Mouse (Mus musculus) CH12.LX (cell line): ENCODE measurements around the gene Trappc10. TPM values are rescaled to one million over a fixed set of nuclear protein-coding genes. Genes with fewer than 3 reads are reported as not detected.

ENCODE experiments used
- DNase-seq: peaks from one replicate; pipeline ENCODE4 v3.0.0-alpha.2; 2013; ENCODE audit errors: extremely low read depth
- H3K27ac ChIP-seq: 2 replicates; pipeline ENCODE4 v1.5.1; 2012; ENCODE audit warnings: low read depth, mild to moderate bottlenecking, control low read depth, moderate library complexity; ENCODE audit not compliant: insufficient read depth
- H3K27me3 ChIP-seq: replicated peaks from 2 replicates; pipeline ENCODE3; 2012; ENCODE audit warnings: inconsistent platforms
- H3K36me3 ChIP-seq, 2 experiments: replicated peaks in 1 of 2; 2 replicates each; pipeline versions ENCODE3 to v1.6.1; 2012; ENCODE audit warnings: inconsistent platforms in 1 of 2, low read length in 1 of 2, mild to moderate bottlenecking in 1 of 2, mixed read lengths in 1 of 2, moderate library complexity in 1 of 2; ENCODE audit not compliant: control insufficient read depth in 1 of 2, insufficient read depth in 1 of 2
- H3K4me1 ChIP-seq, 2 experiments: 2 replicates each; pipeline ENCODE4 v1.6.1; 2012; ENCODE audit warnings: inconsistent platforms in 1 of 2, moderate library complexity in 1 of 2; ENCODE audit not compliant: insufficient read depth in 2 of 2, control insufficient read depth in 1 of 2
- H3K4me2 ChIP-seq: 2 replicates; pipeline ENCODE4 v1.6.1; 2012; ENCODE audit warnings: low read depth, mild to moderate bottlenecking, control low read depth; ENCODE audit not compliant: poor library complexity, insufficient read depth, severe bottlenecking
- H3K4me3 ChIP-seq, 3 experiments: fragments of 150-350 bp in 1 of 3; sonication (generic) in 1 of 3; replicated peaks in 1 of 3; 2 replicates each; pipeline versions ENCODE3 to v1.5.1; 2011 to 2012; ENCODE audit warnings: low read depth in 2 of 3, low read length in 2 of 3, mild to moderate bottlenecking in 2 of 3, moderate library complexity in 2 of 3, control low read depth in 1 of 3, improper control_type of control experiment in 1 of 3, inconsistent platforms in 1 of 3, mixed read lengths in 1 of 3; ENCODE audit not compliant: poor library complexity in 1 of 3
- H3K79me2 ChIP-seq: replicated peaks from 2 replicates; pipeline ENCODE4 v1.6.1; 2012; ENCODE audit warnings: mild to moderate bottlenecking, moderate library complexity; ENCODE audit not compliant: control insufficient read depth, poor library complexity, insufficient read depth, severe bottlenecking; ENCODE audit errors: extremely low read depth
- H3K9ac ChIP-seq: 2 replicates; pipeline ENCODE4 v1.6.1; 2012; ENCODE audit warnings: low read depth, mild to moderate bottlenecking, control low read depth, moderate library complexity; ENCODE audit not compliant: insufficient read depth
- H3K9me3 ChIP-seq: replicated peaks from 2 replicates; pipeline ENCODE3; 2012; ENCODE audit warnings: low read length, inconsistent platforms, mixed read lengths
- BHLHE40 ChIP-seq: IDR thresholded peaks from 2 replicates; pipeline ENCODE4 v1.6.1; 2011; ENCODE audit warnings: mild to moderate bottlenecking, low read depth, low read length, improper control_type of control experiment
- CHD1 ChIP-seq: IDR thresholded peaks from 2 replicates; pipeline ENCODE4 v1.6.1; 2012; ENCODE audit warnings: low read depth, low read length, improper control_type of control experiment, inconsistent platforms
- CHD2 ChIP-seq: IDR thresholded peaks from 2 replicates; pipeline ENCODE4 v1.6.1; 2011; ENCODE audit warnings: low read length, improper control_type of control experiment
- CTCF ChIP-seq, 2 experiments: IDR thresholded peaks in 1 of 2; conservative IDR thresholded peaks in 1 of 2; 2 replicates each; pipeline ENCODE4 v1.5.1; 2011 to 2012; ENCODE audit warnings: low read depth in 2 of 2, low read length in 2 of 2, improper control_type of control experiment in 1 of 2, inconsistent platforms in 1 of 2, mild to moderate bottlenecking in 1 of 2, moderate library complexity in 1 of 2
- E2F4 ChIP-seq: IDR thresholded peaks from 2 replicates; pipeline ENCODE4 v1.6.1; 2011; ENCODE audit warnings: low read depth, low read length, improper control_type of control experiment; ENCODE audit not compliant: insufficient replicate concordance
- ELF1 ChIP-seq: IDR thresholded peaks from 2 replicates; pipeline ENCODE4 v1.6.1; 2014; ENCODE audit warnings: low read depth, mild to moderate bottlenecking, inconsistent platforms, low read length, improper control_type of control experiment
- HCFC1 ChIP-seq: IDR thresholded peaks from 2 replicates; pipeline ENCODE4 v1.6.1; 2012; ENCODE audit warnings: low read depth, mild to moderate bottlenecking, inconsistent platforms, low read length, improper control_type of control experiment
- JUND ChIP-seq: conservative IDR thresholded peaks from 2 replicates; pipeline ENCODE4 v1.6.1; 2011; ENCODE audit warnings: low read depth, low read length, improper control_type of control experiment
- KAT2A ChIP-seq: IDR thresholded peaks from 2 replicates; pipeline ENCODE4 v1.6.1; 2012; ENCODE audit warnings: low read length, improper control_type of control experiment, inconsistent platforms; ENCODE audit not compliant: insufficient replicate concordance
- MAX ChIP-seq: IDR thresholded peaks from 2 replicates; pipeline ENCODE4 v1.6.1; 2011; ENCODE audit warnings: low read length, improper control_type of control experiment
- MAZ ChIP-seq: IDR thresholded peaks from 2 replicates; pipeline ENCODE4 v1.6.1; 2012; ENCODE audit warnings: low read depth, mild to moderate bottlenecking, inconsistent platforms, low read length, improper control_type of control experiment, moderate library complexity
- MXI1 ChIP-seq: IDR thresholded peaks from 2 replicates; pipeline ENCODE4 v1.6.1; 2011; ENCODE audit warnings: mild to moderate bottlenecking, low read depth, low read length, improper control_type of control experiment
- NELFE ChIP-seq: IDR thresholded peaks from 2 replicates; pipeline ENCODE4 v1.6.1; 2011; ENCODE audit warnings: low read depth, low read length, improper control_type of control experiment
- POLR2AphosphoS2 ChIP-seq: IDR thresholded peaks from 2 replicates; pipeline ENCODE4 v1.6.1; 2011; ENCODE audit warnings: low read depth, low read length, improper control_type of control experiment
- SMC3 ChIP-seq: IDR thresholded peaks from 2 replicates; pipeline ENCODE4 v1.6.1; 2011; ENCODE audit warnings: low read depth, low read length, improper control_type of control experiment
- TBP ChIP-seq: conservative IDR thresholded peaks from 2 replicates; pipeline ENCODE4 v1.6.1; 2011; ENCODE audit warnings: low read depth, low read length, improper control_type of control experiment
- TCF12 ChIP-seq: IDR thresholded peaks from 2 replicates; pipeline ENCODE4 v1.6.1; 2014; ENCODE audit warnings: low read depth, mild to moderate bottlenecking, inconsistent platforms, low read length, improper control_type of control experiment
- USF1 ChIP-seq: IDR thresholded peaks from 2 replicates; pipeline ENCODE4 v1.6.1; 2014; ENCODE audit warnings: low read depth, mild to moderate bottlenecking, inconsistent platforms, low read length, improper control_type of control experiment
- USF2 ChIP-seq: conservative IDR thresholded peaks from 2 replicates; pipeline ENCODE4 v1.6.1; 2011; ENCODE audit warnings: low read depth, low read length, improper control_type of control experiment
- ZC3H11A ChIP-seq: IDR thresholded peaks from 2 replicates; pipeline ENCODE4 v1.6.1; 2012; ENCODE audit warnings: low read depth, mild to moderate bottlenecking, inconsistent platforms, low read length, improper control_type of control experiment
- ZNF384 ChIP-seq: IDR thresholded peaks from 2 replicates; pipeline ENCODE4 v1.6.1; 2012; ENCODE audit warnings: low read depth, low read length, improper control_type of control experiment, inconsistent platforms
- dilution Hi-C: fragments of 300-500 bp; cut with MboI; formaldehyde crosslinking; loops from 2 replicates; pipeline ENCODE4 v1.14.3; 2020; ENCODE audit warnings: low sequenced_read_pairs; ENCODE audit not compliant: extremely low pct_unique_long_range_greater_than_20kb, extremely low pct_ligation_motif_present
- in situ Hi-C: fragments of 300-500 bp; cut with MboI; formaldehyde crosslinking; loops from 3 replicates; pipeline ENCODE4 v1.14.3; 2019; ENCODE audit warnings: low sequenced_read_pairs, low pct_ligation_motif_present, low pct_unique_long_range_greater_than_20kb, mixed read lengths
- polyA plus RNA-seq: library from polyadenylated mRNA; unstranded; fragments of >175 nt; gene quantifications from 2 replicates; pipeline ENCODE4 v1.2.1, GENCODE M21; 2012; ENCODE audit warnings: low read depth; ENCODE audit not compliant: insufficient read length
- total RNA-seq, 2 experiments: library from RNA; depleted of rRNA; stranded (reverse); fragments of 300-350 nt in 1 of 2; fragments of >200 nt in 1 of 2; gene quantifications; 2 replicates each; pipeline ENCODE4 v1.2.3; 2012 to 2014

Gene Trappc10
- total and polyA plus RNA-seq, 3 experiments: 22.1 to 26.7 (median 26.5) TPM

DNA sequence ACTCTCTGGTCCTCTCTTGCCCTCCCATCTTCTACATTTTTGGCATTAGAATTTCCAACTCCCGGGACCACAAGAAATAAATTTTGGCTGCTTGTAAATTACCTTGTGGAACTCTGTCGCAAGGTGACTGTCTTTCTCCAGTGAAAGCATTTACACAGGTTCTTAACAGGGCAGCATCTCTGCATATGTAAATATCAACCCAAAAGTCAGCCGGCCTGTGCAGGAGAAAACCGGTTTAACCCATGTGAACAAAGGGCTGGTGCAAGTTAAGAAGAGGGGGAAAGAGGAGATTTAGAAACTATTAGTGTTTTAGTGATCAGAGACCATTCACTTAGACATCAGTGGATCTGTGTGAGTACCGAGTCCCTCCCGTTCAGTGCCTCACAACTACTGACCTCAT lies 15.3 kb upstream of the Trappc10 start:
- Histone ChIP-seq H3K27me3 (peaks cover 2% of the 10 kb centered on the region), H3K4me3 (no peak overlapping the region), H3K9ac (no peak overlapping the region), H3K4me2 (no peak overlapping the region), H3K36me3 (no peaks in the 10 kb centered on the region), H3K4me1 (peaks cover 29 to 47% of the 10 kb centered on the region in 2 experiments), H3K79me2 (no peaks in the 10 kb centered on the region), H3K27ac (no peak overlapping the region), H3K9me3 (peaks cover 21% of the 10 kb centered on the region)
- in situ Hi-C loops: no loop called here
- no peak for DNase-seq
- dilution Hi-C loops: no loop called here
- TF ChIP-seq JUND: no peak
- TF ChIP-seq ELF1: no peak
- no peak for TF ChIP-seq USF1
- no peak for TF ChIP-seq HCFC1
- TF ChIP-seq ZC3H11A: no peak
- TF ChIP-seq TBP: no peak
- TF ChIP-seq NELFE: no peak
- no peak for TF ChIP-seq CHD1
- no peak for TF ChIP-seq ZNF384
- no peak for TF ChIP-seq E2F4
- no peak for TF ChIP-seq BHLHE40
- no peak for TF ChIP-seq MAZ
- no peak for TF ChIP-seq USF2
- TF ChIP-seq SMC3: no peak
- TF ChIP-seq POLR2AphosphoS2: no peak
- no peak for TF ChIP-seq CTCF (conservative IDR thresholded peaks at IDR 0.05 in 1 of 2, IDR thresholded peaks at IDR 0.05 in 1 of 2; ENCODE audit: low read depth in 2 of 2, low read length in 2 of 2)
- TF ChIP-seq KAT2A: no peak
- no peak for TF ChIP-seq MAX

- H3K4me2 ChIP-seq: peak overlapping the region; percentile 90
- peak overlapping the region; percentile 34; the same call in 1 of the 2 replicates for H3K9ac ChIP-seq
- in situ Hi-C loops: no loop called here
- H3K36me3 ChIP-seq: no peaks in the 10 kb centered on the region
- peaks cover 29 to 44% of the 10 kb centered on the region in 2 experiments for H3K4me1 ChIP-seq
- dilution Hi-C loops: no loop called here
- peak; percentile 53 for DNase-seq
- H3K9me3 ChIP-seq: peaks cover 21% of the 10 kb centered on the region
- H3K79me2 ChIP-seq: no peaks in the 10 kb centered on the region
- TF ChIP-seq E2F4 (no peak), HCFC1 (peak; percentile 59), MXI1 (peak; percentile 48; the same call in 1 of the 2 replicates), TCF12 (0 out of 2 replicates have a peak, but pooled peaks have one; percentile 22), ELF1 (0 out of 2 replicates have a peak, but pooled peaks have one; percentile 15), CHD2 (peak; percentile 57), MAX (peak; percentile 73), JUND (no peak)
- no peak overlapping the region for H3K4me3 ChIP-seq
- H3K27me3 ChIP-seq: peaks cover 2% of the 10 kb centered on the region
- peak overlapping the region; percentile 35; the same call in 1 of the 2 replicates for H3K27ac ChIP-seq
Measured at GRCm38 (mm10) chr10:78259230-78259629, 14.8 kb upstream of the Trappc10 start.
